Comparison of ENCODE assay signal across 10 mouse cellular contexts in the genomic region with DNA sequence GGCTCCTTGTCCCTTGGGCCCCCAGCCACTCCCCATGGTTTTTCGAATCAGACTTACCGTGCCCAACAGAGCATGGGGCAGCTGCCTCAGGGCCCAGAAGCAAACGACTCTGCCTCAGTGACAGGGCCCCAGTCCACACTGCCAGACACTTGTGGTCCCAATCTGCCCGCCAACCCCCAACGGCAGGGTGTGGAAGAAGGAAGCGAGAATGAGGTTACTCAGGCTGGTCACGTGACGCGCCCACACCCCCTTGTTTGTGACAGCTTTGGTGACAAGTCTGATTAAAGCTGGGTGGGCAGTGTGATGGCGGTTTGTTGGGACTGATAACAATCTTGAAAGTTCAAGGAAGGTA. TPM values are rescaled to one million over a fixed set of nuclear protein-coding genes. Genes with fewer than 3 reads are reported as not detected.
DNase-seq lines count a peak whose midpoint lies in the region; ATAC-seq lines count a peak whose summit lies in the region.
"Had no signal": no experiment of that assay in that cellular context is flagged by ENCODE, and none has a peak within 500 bp of the region (broad histone marks: within the 10 kb centered on the region; RNA-seq: fewer than 3 reads in every experiment).

No protein-coding gene starts in this region.

- peak overlapping the region; percentile 86 for H3K27ac ChIP-seq in macrophage
- H3K27ac ChIP-seq: embryonic facial prominence, embryonic 12.5 days; limb, embryonic 12.5 days had no signal

- DNase-seq in right cerebral cortex, postnatal 14 days, result peak; percentile 62
- DNase-seq in right cerebral cortex, postnatal 36 days (ENCODE audit: low spot score in 2 of 2), result no peak
- DNase-seq in thymus, postnatal 36 days, result peak; percentile 93 to 95
- no peak for DNase-seq in frontal cortex, postnatal 36 days (ENCODE audit: low spot score in 2 of 2)
- DNase-seq in embryo, embryonic 11 days, result no peak
- DNase-seq in cerebellum, postnatal 14 days, result no peak

- 0% methylated on average over 8 of the region's 10 CpGs for WGBS in macrophage (ENCODE audit: missing documents)

- ATAC-seq in granulocyte monocyte progenitor cell, adult 5-6 weeks (replicated peaks; ENCODE audit: poor library complexity, severe bottlenecking), result peak; percentile 66

- H3K36me3 ChIP-seq in macrophage (ENCODE audit: inconsistent target), result peaks cover 9% of the 10 kb centered on the region; the same call in 1 of the 2 replicates
- H3K36me3 ChIP-seq: embryonic facial prominence, embryonic 12.5 days; limb, embryonic 12.5 days had no signal

- peaks cover 52% of the 10 kb centered on the region for H3K79me2 ChIP-seq in macrophage (ENCODE audit: inconsistent target)

- H3K4me3 ChIP-seq in macrophage (ENCODE audit: inconsistent target), result peak overlapping the region; percentile 67
- H3K4me3 ChIP-seq: embryonic facial prominence, embryonic 12.5 days; limb, embryonic 12.5 days had no signal

RNA-seq across cellular contexts. Expression of gene Selplg, which starts 2.2 kb away (rescaled TPM):
- total RNA-seq in granulocyte monocyte progenitor cell, adult 5-6 weeks (2014; fragmentation: Nextera tagmentation), result 288 and 331 TPM in 2 replicates
- total RNA-seq in granulocyte monocyte progenitor cell, adult 5-6 weeks (2017), result 99.4 and 109 TPM in 2 replicates
- total RNA-seq in macrophage (2018; cell fraction: chromatin; rRNA removed), result 10 to 100 TPM in 25 of 26 experiments, 1 to 10 TPM in 1; 9.5 to 58.4 (median 29.4) TPM
- 100 to 1,000 TPM; 179 to 314 (median 239) TPM for total RNA-seq in macrophage (2018; cell fraction: cytosol; rRNA removed)
- total RNA-seq in macrophage (2018; cell fraction: nucleus; rRNA removed), result 100 to 1,000 TPM in 18 of 26 experiments, 10 to 100 TPM in 8; 65.8 to 235 (median 131) TPM
- 139 to 375 TPM (median 273 TPM) in 3 replicates for polyA plus RNA-seq in macrophage (2018)

RNA-seq across cellular contexts. Expression of gene Tmem119, which starts 30.0 kb away (rescaled TPM):
- 11.1 and 13.4 TPM in 2 replicates for total RNA-seq in granulocyte monocyte progenitor cell, adult 5-6 weeks (2014; fragmentation: Nextera tagmentation)
- total RNA-seq in granulocyte monocyte progenitor cell, adult 5-6 weeks (2017), result 4.2 and 7.8 TPM in 2 replicates
- 1 to 10 TPM in 1 of 26 experiments, under 1 TPM in 3, not detected in 22; 0.33 to 8.2 (median 0.53) TPM for total RNA-seq in macrophage (2018; cell fraction: chromatin; rRNA removed)
- total RNA-seq in macrophage (2018; cell fraction: cytosol; rRNA removed), result 1 to 10 TPM in 2 of 26 experiments, under 1 TPM in 23, not detected in 1; 0.06 to 1.2 (median 0.29) TPM
- total RNA-seq in macrophage (2018; cell fraction: nucleus; rRNA removed), result 1 to 10 TPM in 2 of 26 experiments, under 1 TPM in 12, not detected in 12; 0.23 to 1.9 (median 0.42) TPM
- 0.27 to 1.2 TPM in 2 of 3 replicates, not detected in the other for polyA plus RNA-seq in macrophage (2018)

RNA-seq across cellular contexts. Expression of gene Iscu, which starts 57.7 kb away (rescaled TPM):
- total RNA-seq in granulocyte monocyte progenitor cell, adult 5-6 weeks (2014; fragmentation: Nextera tagmentation), result 81.9 and 100 TPM in 2 replicates
- 101 and 111 TPM in 2 replicates for total RNA-seq in granulocyte monocyte progenitor cell, adult 5-6 weeks (2017)
- total RNA-seq in macrophage (2018; cell fraction: chromatin; rRNA removed), result 10 to 100 TPM; 10.4 to 34.5 (median 22.7) TPM
- total RNA-seq in macrophage (2018; cell fraction: cytosol; rRNA removed), result 100 to 1,000 TPM in 24 of 26 experiments, 10 to 100 TPM in 2; 93.4 to 153 (median 116) TPM
- total RNA-seq in macrophage (2018; cell fraction: nucleus; rRNA removed), result 10 to 100 TPM; 18.5 to 43.5 (median 31.0) TPM
- polyA plus RNA-seq in macrophage (2018), result 106 to 116 TPM (median 106 TPM) in 3 replicates

RNA-seq across cellular contexts. Expression of gene Sart3, which starts 58.0 kb away (rescaled TPM):
- total RNA-seq in granulocyte monocyte progenitor cell, adult 5-6 weeks (2014; fragmentation: Nextera tagmentation), result 29.2 and 29.7 TPM in 2 replicates
- 31.1 and 38.5 TPM in 2 replicates for total RNA-seq in granulocyte monocyte progenitor cell, adult 5-6 weeks (2017)
- total RNA-seq in macrophage (2018; cell fraction: chromatin; rRNA removed), result 100 to 1,000 TPM in 8 of 26 experiments, 10 to 100 TPM in 18; 28.8 to 126 (median 84.7) TPM
- 10 to 100 TPM; 12.7 to 28.3 (median 19.1) TPM for total RNA-seq in macrophage (2018; cell fraction: cytosol; rRNA removed)
- 10 to 100 TPM; 13.4 to 63.7 (median 40.5) TPM for total RNA-seq in macrophage (2018; cell fraction: nucleus; rRNA removed)
- 19.3 to 20.3 TPM (median 20.2 TPM) in 3 replicates for polyA plus RNA-seq in macrophage (2018)

Comparison
In these comparisons a context has a peak if more than half of its experiments do, and no peak if none do; other contexts are left out.
1. DNase-seq: peak in right cerebral cortex, postnatal 14 days (single experiment) and thymus, postnatal 36 days (2 of 2); none in right cerebral cortex, postnatal 36 days (0 of 2), frontal cortex, postnatal 36 days (0 of 2), embryo, embryonic 11 days (single experiment) and cerebellum, postnatal 14 days (0 of 2).